Mouse (Mus musculus) cerebral cortex, adult 2 months (tissue): Measurements from ENCODE around the gene Samd14.

ENCODE experiments used
- WGBS: fragments of 180-500 bp; shearing (Covaris S2); methylation state at CpG from one replicate; pipeline ENCODE4 v1.1.7; 2018; 5-methylcytosine and 5-hydroxymethylcytosine counted together

Samd14 gene

DNA sequence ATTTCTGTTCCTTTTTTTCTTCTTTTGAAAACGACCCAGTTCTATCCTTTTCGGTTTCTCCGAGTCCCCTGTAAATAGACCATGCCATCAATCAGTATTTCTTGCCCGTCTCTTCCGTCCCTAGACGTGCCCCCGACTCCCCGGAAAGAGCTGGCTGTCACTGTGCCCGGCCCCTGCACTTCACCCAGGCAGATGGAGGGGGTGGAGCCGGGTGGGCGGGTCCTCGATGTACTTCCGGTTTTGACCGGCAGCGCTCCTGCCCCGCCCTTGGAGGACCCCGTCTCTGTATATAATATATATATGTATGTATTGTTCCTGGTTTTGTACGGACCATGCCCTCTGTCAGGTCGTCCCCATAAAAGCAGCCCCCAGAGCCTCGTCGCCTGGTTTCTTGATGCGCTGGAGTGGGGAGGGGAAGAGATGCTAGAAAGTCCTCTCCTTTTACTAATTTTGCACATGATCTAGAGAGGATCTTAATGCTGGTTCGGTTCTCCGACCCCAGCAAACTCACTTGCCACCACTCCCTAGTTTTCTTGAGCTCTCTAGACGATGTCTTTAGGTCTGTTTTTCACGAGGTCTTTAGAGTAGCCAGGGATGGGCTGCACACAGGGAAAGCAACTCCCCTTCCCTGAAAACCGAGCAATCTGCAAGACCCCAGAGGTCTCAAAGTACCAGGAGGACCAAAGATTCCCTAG lies 3.0 kb upstream of the Samd14 start:
- WGBS, result 3% methylated on average over 27 of the region's 27 CpGs

GRCm38 (mm10) chr11:95007418-95007817 lies 2.3 kb upstream of the Samd14 start:
- 69% methylated on average over 3 of the region's 3 CpGs for whole genome bisulfite sequencing

GRCm38 (mm10) chr11:95008661-95009628 lies 734 bp upstream of the Samd14 start:
- 15% methylated on average over 15 of the region's 15 CpGs for WGBS

DNA sequence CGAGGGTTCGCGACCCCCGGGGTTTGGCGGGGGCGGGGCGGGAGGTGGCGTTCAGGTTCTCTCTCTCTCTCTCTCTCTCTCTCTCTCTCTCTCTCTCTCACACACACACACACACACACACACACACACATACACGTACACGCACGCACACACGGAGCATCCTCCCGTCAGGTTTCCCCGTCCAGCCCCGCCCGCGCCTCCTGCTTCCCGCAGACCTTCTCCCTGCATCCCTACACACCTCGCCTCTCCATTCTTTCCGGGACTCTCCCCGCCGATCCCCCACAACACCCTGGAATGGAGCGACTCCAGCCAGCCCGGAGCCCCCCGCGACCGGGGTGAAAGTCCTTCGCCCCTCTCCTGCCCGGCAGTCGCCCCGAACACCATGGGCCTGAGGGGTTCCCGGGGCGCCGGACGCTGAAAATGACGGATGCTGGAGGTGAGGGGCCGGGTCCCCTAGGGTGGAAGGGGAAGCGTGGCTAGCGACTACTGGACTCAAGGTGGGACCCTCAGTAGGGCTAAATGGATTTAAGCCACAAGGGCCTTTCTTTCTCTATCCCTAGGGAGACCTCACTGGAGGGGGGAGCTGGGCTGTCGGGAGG lies 561 bp downstream of the Samd14 start:
- WGBS, result 1% methylated on average over 40 of the region's 40 CpGs

DNA sequence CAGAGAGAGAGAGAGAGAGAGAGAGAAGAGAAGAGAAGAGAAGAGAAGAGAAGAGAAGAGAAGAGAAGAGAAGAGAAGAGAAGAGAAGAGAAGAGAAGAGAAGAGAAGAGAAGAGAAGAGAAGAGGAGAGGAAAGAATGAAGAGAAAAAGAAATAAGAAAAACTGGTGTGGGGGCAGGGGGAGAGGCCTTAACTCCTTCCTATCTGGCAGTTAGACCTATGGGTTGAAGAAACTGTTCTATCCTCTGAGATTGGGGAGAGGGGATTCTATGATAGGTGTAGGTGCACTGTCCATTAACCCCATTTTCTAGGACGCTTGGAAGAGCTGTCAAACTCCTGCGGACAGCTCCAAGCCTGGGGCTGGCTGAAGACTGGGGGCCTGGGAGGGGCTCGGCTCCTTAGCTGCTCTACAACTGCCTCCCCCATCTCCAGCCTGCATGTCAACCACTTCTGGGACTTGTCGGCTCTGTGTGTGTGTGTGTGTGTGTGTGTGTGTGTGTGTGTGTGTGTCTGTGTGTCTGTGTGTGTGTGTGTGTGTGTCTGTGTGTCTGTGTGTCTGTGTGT lies 1.2 kb downstream of the Samd14 start:
- WGBS, result 35% methylated on average over 4 of the region's 4 CpGs

DNA sequence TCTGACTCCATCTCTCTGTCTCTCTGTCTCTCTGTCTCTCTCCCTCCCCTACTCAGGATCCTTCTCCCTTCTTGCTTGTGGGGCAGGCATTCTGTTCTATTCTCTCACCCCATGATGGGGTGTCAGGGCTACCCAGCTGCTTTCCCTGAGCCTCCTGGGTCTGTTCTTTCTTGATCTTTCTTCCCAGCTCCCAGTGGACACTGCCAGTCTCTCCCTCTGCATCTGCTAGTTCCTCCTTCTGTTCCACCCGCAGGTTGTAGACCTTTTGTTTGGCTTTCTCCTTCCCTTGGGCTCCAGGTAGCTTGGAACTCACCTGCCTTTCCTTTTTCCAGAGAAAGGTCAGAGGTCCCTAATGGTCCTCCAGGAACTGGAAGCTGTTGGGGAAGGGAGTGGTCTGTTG lies 1.7 kb downstream of the Samd14 start:
- 73% methylated on average over 1 of the region's 1 CpGs for WGBS

DNA sequence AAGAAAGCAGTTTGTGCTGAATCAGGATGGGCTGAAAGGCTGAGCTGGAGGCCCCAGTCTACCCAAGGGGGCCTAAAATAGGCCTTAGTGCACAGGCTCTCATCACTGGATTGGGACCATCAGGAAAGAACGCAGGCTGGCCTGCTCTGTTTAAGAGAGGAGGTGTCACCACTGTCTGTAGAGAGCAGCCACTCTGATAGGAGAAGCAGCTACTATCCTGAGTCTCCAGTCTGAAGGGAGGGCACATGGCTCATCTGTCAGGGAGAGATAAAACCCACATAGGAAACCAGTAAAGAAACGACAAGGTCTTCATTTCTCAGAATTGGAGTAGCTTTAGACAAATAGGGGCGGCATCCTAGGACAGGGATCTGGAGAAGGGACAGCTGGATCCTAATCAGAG lies 2.4 kb downstream of the Samd14 start:
- WGBS, result 54% methylated on average over 3 of the region's 3 CpGs

DNA sequence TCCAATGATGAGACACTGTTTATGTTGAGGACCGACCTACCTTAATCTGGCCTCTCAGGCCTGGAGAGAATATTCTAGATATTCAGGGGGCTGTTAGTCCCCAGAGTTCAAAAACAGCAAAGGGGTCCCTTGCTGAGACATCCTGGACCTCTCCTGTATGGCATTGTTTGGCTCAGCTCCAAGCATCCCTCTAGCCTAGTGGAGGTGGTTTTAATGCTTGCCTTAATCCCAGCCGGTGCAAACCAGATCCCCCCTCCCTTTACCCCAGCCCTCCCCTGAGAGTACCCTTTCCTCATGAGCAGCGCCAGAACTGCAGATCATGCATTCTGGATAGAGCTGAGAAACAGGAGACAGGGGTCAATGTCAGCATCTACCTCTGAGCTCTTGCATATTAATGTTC lies 2.8 kb downstream of the Samd14 start:
- 61% methylated on average over 3 of the region's 3 CpGs for WGBS

DNA sequence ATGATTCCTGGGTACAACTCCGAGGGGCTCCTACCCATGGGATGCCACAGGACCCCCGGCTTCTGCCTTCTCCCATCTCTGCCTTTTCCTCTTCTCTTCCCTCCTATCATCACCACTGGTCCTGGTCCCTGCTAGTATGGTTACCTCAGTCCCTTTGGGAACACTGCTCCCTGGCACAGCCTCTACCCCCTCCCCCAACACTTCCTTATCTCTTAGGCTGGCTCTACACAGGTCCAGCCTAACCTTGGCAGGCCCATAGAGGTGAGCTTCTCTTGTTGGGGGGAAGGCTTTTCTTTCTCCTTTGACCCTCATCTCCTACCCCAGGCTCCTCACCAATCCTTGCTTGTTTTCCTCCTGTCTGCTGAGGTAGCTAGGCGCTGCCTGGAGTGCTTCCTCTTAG lies 5.8 kb downstream of the Samd14 start:
- 89% methylated on average over 3 of the region's 3 CpGs for WGBS

DNA sequence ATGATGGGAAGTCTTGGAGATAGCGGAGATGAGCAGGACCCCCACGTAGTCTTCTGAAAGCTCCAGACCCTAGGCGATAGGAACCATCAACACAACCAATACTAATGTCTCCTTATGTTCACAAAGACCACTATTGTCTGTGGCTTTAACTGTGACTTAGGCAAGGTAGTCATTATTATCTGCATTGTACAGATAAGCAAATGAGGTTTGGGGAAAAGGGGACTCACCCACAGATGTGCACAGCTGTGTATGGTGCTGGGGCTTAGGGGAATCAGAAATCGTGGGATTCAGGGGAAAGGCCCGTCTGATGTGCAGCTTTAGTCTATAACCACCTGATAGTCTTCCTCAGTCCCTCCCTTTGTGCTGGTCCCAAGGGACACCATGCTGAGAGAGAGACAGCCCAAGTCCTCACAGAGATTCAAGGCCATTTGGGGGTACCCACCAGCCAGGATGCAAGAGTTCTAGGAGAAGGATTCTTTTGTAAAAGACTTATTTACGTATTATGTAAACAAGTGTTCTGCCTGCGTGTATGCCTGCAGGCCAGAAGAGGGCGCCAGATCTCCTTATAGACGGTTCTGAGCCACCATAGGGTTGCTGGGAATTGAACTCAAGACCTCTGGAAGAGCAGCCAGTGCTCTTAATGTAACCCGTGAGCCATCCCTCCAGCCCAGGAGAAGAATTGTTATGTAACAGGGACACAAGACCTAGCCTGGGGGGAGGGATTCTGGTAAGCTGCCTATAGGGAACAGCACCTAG lies 12.7 kb downstream of the Samd14 start:
- WGBS, result 78% methylated on average over 10 of the region's 10 CpGs

DNA sequence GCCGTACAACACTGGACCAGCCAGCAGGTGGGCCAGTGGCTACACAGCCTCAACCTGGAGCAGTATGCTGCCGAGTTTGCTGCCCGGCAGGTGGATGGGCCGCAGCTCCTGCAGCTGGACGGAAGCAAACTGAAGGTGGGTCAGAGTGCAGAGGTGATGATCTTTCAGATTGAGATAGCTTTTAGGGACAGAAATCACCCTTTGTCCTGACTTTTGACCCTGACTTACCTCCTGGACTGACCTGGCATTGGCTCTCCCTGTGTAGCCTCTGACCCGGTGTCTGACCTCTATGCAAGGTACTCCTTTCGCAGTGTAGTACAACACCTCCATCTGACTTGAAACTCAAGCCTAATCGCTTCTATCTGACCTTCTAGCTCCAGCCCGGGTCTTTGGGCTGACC lies 13.8 kb downstream of the Samd14 start:
- WGBS, result 94% methylated on average over 9 of the region's 9 CpGs

DNA sequence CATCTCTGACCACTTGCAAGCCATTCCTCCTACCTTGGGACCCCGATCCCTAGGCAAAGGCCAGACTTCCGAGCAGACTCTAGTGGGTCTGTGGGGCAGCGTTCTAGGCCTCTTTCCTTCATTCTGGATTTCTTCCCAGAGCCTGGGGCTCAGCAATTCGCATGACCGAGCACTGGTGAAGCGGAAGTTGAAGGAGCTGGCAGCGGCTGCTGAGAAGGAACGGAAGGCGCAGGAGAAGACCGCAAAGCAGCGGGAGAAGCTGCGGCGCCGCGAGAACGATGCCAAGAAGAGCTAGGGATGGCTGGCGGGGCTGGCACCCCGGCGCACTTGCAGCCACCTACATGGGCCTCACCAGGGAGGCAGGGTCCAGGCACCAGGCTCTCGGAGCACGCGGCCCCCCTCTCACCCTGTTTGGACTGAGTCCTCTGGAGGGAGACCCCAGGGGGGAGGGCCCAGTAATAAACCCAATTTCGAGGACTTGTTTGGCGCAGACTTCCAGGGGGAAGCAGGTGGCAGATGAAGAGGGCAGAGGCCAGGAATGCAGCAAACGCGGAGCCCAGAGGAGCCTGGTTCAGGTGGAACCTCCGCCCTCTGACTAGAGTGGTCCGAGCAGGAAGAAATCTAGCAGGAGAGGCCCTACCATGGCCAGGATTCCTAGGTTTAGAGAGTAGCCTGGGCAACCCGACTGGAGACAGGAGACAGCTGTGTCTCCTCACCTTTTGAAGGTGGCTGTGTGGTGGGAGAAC lies 14.9 kb downstream of the Samd14 start:
- WGBS, result 43% methylated on average over 29 of the region's 29 CpGs

GRCm38 (mm10) chr11:95025227-95026012 lies 15.7 kb downstream of the Samd14 start:
- 90% methylated on average over 11 of the region's 11 CpGs for WGBS

- 78% methylated on average over 6 of the region's 6 CpGs for WGBS
Observed at GRCm38 (mm10) chr11:95026090-95026542, 16.4 kb downstream of the Samd14 start.

DNA sequence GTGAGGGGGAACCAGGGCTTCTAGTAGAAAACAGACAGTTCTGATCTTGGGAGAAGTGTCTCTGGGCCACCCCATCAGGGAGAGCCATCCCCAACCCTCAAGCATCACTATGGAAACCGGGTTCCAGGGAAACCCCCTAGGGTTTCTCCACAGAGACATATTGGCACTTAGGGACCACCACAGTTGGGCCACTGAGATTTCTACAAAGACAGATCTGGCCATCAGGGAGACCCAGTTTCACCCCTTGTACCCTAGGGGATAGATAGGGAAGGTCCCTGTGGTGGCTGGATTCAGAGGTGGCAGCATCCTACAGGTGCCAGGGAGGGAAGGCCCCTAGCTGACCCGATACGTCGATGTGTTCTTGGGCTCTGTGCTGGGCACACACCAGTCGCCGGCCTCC lies 17.2 kb downstream of the Samd14 start:
- 88% methylated on average over 6 of the region's 6 CpGs for WGBS

DNA sequence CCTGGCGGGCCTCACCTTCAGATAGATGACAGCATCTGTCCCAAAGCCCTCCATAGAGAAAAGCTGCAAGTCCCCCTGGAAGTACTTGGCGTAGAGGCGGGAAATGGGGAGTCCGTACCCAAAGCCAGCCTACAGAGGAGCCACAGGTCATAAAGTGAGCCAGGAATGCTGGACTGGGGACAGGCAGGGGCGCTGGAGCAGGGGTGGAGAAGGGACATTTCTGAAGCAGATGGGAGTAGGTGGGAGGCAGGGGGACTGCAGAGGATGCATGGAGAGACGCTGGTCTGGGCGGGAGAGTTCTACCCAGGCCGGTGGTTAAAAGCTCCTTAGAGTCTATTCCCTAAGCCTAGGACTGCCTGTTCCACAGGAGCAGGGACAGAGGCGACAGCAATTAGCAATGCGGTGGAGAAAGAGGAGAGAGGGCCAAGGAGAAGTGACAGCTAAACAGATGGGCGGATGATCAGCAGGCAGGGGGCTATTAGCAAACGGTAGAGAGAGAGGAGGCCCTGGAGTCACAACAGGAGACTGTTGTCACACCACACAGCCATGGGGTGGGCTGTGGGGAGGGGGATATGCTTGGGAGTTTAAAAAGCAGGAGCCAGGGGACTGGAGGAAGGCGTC lies 18.3 kb downstream of the Samd14 start:
- 66% methylated on average over 13 of the region's 13 CpGs for WGBS

DNA sequence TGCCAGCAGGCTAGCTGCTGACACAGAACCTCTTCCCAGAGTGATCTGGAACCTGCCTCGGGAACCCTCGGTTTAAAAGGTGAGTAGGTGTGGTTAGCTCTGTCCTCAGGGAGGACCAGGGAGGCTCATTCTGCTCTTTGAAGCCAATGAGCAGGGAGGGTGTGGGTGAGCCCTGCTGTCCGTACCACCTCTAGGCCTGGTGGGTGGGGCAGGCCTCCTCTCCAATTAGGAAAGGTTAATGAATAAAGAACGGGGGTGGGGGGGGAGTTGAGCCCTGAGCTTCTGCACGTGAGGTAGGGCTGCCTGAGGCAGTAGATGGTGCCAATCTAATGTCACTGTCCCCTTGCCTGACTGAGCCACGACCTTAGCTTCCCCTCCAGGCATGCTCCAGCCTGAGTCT lies 23.3 kb downstream of the Samd14 start:
- WGBS, result 48% methylated on average over 6 of the region's 6 CpGs

DNA sequence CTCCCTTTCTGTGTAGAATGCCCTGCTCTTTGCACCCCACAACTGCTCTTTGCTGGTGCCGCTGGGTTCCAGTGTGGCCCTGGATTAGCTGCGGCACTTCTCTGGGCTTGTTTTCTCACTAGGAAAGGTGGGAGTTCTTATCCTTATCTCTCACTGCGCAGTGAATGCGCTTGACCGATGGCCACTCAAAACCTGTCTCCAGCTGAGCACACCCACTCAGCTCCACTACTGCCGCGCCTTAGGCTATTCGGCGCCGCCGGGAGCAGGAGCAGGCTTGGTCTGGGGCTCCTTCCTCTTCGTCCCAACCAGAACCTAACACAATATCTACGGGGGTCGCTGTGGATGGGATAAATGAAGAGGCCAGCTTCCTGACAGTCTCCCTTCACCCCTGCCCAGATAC lies 23.9 kb downstream of the Samd14 start:
- WGBS, result 85% methylated on average over 14 of the region's 14 CpGs

DNA sequence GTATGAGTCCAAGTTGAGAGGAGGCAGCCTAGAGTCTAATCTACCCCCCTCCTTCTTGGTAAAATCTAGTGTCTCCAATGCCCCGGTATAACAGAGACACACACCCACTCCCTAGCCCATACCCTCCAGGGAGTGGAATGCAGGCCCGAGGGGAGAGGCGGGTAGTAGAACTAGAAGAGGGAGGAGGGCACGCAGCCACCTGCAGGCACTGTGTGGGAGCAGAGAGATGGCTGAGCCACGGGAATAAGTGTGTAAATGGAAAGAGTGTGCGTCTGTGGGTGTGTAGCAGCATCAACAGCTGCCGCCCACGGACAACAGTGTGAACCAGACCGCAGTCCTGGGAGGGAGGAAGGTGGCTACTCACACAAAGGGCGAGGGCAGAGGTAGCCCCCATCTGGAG lies 25.2 kb downstream of the Samd14 start:
- 35% methylated on average over 10 of the region's 10 CpGs for whole genome bisulfite sequencing
